Mouse (Mus musculus): ENCODE measurements at regions not wholly inside any gene's neighbourhood (a gene's known extent, or its start where the extent isn't known, plus 50 kb on each side); places are given as distances from the start of the nearest gene placed in this dataset.

- Histone ChIP-seq H3K4me3 (ENCODE audit: low read depth, low read length) (no peak overlapping the region), H3K36me3 (ENCODE audit: control insufficient read depth, insufficient read depth, low read length) (no peaks in the 10 kb centered on the region), H3K4me2 (ENCODE audit: low read depth, low read length, severe bottlenecking) (no peak overlapping the region), H3K27ac (ENCODE audit: low read depth, low read length) (no peak overlapping the region), H3K9ac (ENCODE audit: low read length) (no peak overlapping the region), H3K4me1 (replicated peaks; ENCODE audit: control insufficient read depth, insufficient read depth, low read length) (no peaks in the 10 kb centered on the region), H3K9me3 (ENCODE audit: control insufficient read depth, low read length) (no peaks in the 10 kb centered on the region), H3K27me3 (ENCODE audit: control insufficient read depth, insufficient read depth, low read length) (no peaks in the 10 kb centered on the region)
- WGBS: 85% methylated on average over 3 of the region's 3 CpGs
- ATAC-seq (replicated peaks; ENCODE audit: low FRiP score) (no peak), DNase-seq (ENCODE audit: low spot score) (no peak)
These were observed 143.4 kb upstream of the F930015N05Rik start for GRCm38 (mm10) chr11:64579826-64580225.

DNA sequence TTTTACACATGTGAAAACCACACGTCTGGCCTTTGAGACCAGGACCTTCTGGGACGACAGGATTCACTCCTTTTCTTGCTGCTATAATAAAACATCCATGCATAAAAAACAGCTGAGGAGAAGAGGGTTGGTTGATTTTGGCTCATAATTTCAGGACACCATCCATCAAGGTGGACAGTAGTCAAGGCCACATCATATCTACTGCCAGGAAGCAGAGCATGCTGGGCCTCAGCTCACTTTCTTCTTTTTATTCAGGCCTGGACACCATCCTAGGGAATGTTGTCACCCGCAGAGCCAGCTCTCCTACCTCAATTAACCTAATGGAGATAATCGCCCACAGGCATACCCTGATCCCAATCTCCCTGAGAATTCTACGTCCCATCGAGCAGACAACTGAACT is 149.6 kb upstream of the F930015N05Rik start:
- Histone ChIP-seq H3K27ac (ENCODE audit: low read depth, low read length) (no peak overlapping the region), H3K4me2 (ENCODE audit: low read depth, low read length, severe bottlenecking) (no peak overlapping the region), H3K27me3 (ENCODE audit: control insufficient read depth, insufficient read depth, low read length) (no peaks in the 10 kb centered on the region), H3K4me3 (ENCODE audit: low read depth, low read length) (no peak overlapping the region), H3K9me3 (ENCODE audit: control insufficient read depth, low read length) (no peaks in the 10 kb centered on the region), H3K9ac (ENCODE audit: low read length) (no peak overlapping the region), H3K36me3 (ENCODE audit: control insufficient read depth, insufficient read depth, low read length) (no peaks in the 10 kb centered on the region), H3K4me1 (replicated peaks; ENCODE audit: control insufficient read depth, insufficient read depth, low read length) (peaks cover 4% of the 10 kb centered on the region; the same call in 1 of the 2 replicates)
- DNase-seq (ENCODE audit: low spot score) (no peak), ATAC-seq (replicated peaks; ENCODE audit: low FRiP score) (no peak)
- WGBS: 74% methylated on average over 6 of the region's 6 CpGs

- H3K27ac ChIP-seq (ENCODE audit: low read depth, low read length): no peak overlapping the region
- 72% methylated on average over 7 of the region's 7 CpGs for WGBS
These were observed 150.7 kb upstream of the F930015N05Rik start for GRCm38 (mm10) chr11:64587034-64587710.

DNA sequence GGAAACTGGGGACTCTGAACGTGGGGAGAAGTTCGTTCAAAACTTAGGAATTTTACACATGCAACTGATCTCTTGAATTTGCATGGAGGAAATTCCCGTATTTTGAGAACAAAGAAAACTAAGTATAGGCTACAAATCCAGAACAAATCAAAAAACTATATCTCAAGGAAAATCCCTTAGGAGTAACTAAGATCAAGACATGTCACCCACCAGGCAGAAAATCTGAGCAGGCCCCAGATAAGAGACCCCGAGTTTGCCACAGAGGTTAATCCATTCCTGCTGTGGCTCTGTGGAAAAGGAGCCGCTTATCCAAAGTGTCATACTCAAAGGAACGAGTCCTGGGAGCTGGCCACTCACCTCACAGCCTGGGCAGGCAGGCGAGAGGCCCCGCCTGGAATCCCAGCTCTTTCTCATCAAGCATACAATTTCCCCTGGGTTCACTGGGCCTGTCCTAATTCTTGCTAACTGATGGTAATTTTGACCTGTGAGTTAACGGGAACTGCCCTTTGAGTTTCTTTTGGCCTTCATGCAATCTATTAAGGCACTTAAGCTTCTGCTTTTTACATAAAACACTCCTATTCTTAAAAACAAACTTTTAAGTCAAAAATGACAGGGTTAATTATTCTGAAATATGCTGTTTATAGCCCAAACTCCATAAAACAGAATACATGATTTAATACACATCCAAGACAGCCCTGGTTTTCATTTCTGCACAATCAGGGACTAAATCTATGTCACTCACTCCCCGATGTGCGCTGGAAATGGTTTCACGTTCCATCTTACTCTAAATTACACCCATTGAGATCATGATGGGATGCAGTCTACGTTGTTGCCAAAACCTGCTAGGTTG is 151.5 kb upstream of the F930015N05Rik start:
- Histone ChIP-seq H3K9me3 (ENCODE audit: control insufficient read depth, low read length) (no peaks in the 10 kb centered on the region), H3K27me3 (ENCODE audit: control insufficient read depth, insufficient read depth, low read length) (no peaks in the 10 kb centered on the region), H3K27ac (ENCODE audit: low read depth, low read length) (no peak overlapping the region), H3K36me3 (ENCODE audit: control insufficient read depth, insufficient read depth, low read length) (no peaks in the 10 kb centered on the region), H3K4me2 (ENCODE audit: low read depth, low read length, severe bottlenecking) (no peak overlapping the region), H3K9ac (ENCODE audit: low read length) (no peak overlapping the region), H3K4me1 (replicated peaks; ENCODE audit: control insufficient read depth, insufficient read depth, low read length) (peaks cover 4% of the 10 kb centered on the region; the same call in 1 of the 2 replicates), H3K4me3 (ENCODE audit: low read depth, low read length) (no peak overlapping the region)
- DNase-seq (ENCODE audit: low spot score): peak; percentile 55
- 36% methylated on average over 13 of the region's 13 CpGs for WGBS
- ATAC-seq (replicated peaks; ENCODE audit: low FRiP score): no peak

More at GRCm38 (mm10) chr11:64587034-64587710, 150.7 kb upstream of the F930015N05Rik start:
- DNase-seq (ENCODE audit: low spot score) (no peak), ATAC-seq (replicated peaks; ENCODE audit: low FRiP score) (no peak)
- Histone ChIP-seq H3K9ac (ENCODE audit: low read length) (no peak overlapping the region), H3K4me2 (ENCODE audit: low read depth, low read length, severe bottlenecking) (no peak overlapping the region), H3K36me3 (ENCODE audit: control insufficient read depth, insufficient read depth, low read length) (no peaks in the 10 kb centered on the region), H3K9me3 (ENCODE audit: control insufficient read depth, low read length) (no peaks in the 10 kb centered on the region), H3K27me3 (ENCODE audit: control insufficient read depth, insufficient read depth, low read length) (no peaks in the 10 kb centered on the region), H3K4me1 (replicated peaks; ENCODE audit: control insufficient read depth, insufficient read depth, low read length) (peaks cover 4% of the 10 kb centered on the region; the same call in 1 of the 2 replicates), H3K4me3 (ENCODE audit: low read depth, low read length) (no peak overlapping the region)

- Histone ChIP-seq H3K9ac (ENCODE audit: low read length) (no peak overlapping the region), H3K4me3 (ENCODE audit: low read depth, low read length) (no peak overlapping the region), H3K27ac (ENCODE audit: low read depth, low read length) (no peak overlapping the region), H3K27me3 (ENCODE audit: control insufficient read depth, insufficient read depth, low read length) (no peaks in the 10 kb centered on the region), H3K4me2 (ENCODE audit: low read depth, low read length, severe bottlenecking) (no peak overlapping the region), H3K9me3 (ENCODE audit: control insufficient read depth, low read length) (no peaks in the 10 kb centered on the region), H3K36me3 (ENCODE audit: control insufficient read depth, insufficient read depth, low read length) (no peaks in the 10 kb centered on the region), H3K4me1 (replicated peaks; ENCODE audit: control insufficient read depth, insufficient read depth, low read length) (peaks cover 4% of the 10 kb centered on the region; the same call in 1 of the 2 replicates)
- no peak for DNase-seq (ENCODE audit: low spot score)
- 59% methylated on average over 6 of the region's 6 CpGs for WGBS
- ATAC-seq (replicated peaks; ENCODE audit: low FRiP score): no peak
These were observed 152.1 kb upstream of the F930015N05Rik start for GRCm38 (mm10) chr11:64588601-64588989.

DNA sequence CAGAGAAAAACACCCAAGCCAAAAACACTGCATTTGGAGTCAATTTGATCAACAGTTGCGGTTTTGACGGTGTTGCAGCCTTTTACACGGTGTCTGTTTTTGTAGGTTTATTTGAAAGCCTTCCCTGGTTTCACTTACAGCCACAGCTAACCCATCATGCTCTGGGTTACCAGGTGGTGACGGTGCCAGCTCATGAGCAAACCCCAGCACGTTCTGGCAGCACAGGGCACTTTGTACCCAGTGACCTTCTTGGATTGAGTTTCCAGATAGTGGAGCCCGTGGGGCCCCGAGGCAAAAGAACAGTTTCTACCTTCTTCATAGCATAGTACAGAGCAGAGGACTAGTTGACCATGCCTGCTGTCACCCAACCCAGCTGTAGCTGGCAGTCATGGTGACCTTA is 152.6 kb upstream of the F930015N05Rik start:
- peaks cover 4% of the 10 kb centered on the region; the same call in 1 of the 2 replicates for H3K4me1 ChIP-seq (replicated peaks; ENCODE audit: control insufficient read depth, insufficient read depth, low read length)
- H3K4me3 ChIP-seq (ENCODE audit: low read depth, low read length): no peak overlapping the region
- H3K9me3 ChIP-seq (ENCODE audit: control insufficient read depth, low read length): no peaks in the 10 kb centered on the region
- 81% methylated on average over 7 of the region's 7 CpGs for WGBS
- DNase-seq (ENCODE audit: low spot score): no peak
- no peaks in the 10 kb centered on the region for H3K27me3 ChIP-seq (ENCODE audit: control insufficient read depth, insufficient read depth, low read length)
- H3K36me3 ChIP-seq (ENCODE audit: control insufficient read depth, insufficient read depth, low read length): no peaks in the 10 kb centered on the region
- H3K27ac ChIP-seq (ENCODE audit: low read depth, low read length): no peak overlapping the region
- no peak overlapping the region for H3K9ac ChIP-seq (ENCODE audit: low read length)
- H3K4me2 ChIP-seq (ENCODE audit: low read depth, low read length, severe bottlenecking): no peak overlapping the region
- no peak for ATAC-seq (replicated peaks; ENCODE audit: low FRiP score)

DNA sequence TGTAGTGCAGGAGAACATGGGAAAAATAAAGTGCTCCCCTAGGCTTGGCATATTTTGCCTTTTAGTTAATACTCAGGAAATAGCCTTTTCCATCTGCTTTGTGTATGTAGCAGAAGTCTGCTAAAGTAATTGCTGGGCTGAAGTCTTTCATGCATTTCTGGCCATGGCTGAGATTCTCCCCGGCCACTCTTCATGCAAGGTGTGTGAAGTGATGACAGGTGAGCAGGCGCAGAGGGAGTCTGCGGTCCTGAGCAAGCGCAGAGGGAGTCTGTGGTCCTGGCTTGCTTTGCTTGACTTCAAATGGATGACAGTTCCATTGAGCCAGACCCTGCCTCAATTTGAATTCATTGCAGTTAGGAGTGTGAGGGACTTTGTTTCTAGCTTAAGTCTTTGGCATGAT is 153.6 kb upstream of the F930015N05Rik start:
- DNase-seq (ENCODE audit: low spot score) (no peak), ATAC-seq (replicated peaks; ENCODE audit: low FRiP score) (no peak)
- Histone ChIP-seq H3K9me3 (ENCODE audit: control insufficient read depth, low read length) (no peaks in the 10 kb centered on the region), H3K27me3 (ENCODE audit: control insufficient read depth, insufficient read depth, low read length) (no peaks in the 10 kb centered on the region), H3K4me3 (ENCODE audit: low read depth, low read length) (no peak overlapping the region), H3K36me3 (ENCODE audit: control insufficient read depth, insufficient read depth, low read length) (no peaks in the 10 kb centered on the region), H3K9ac (ENCODE audit: low read length) (no peak overlapping the region), H3K4me2 (ENCODE audit: low read depth, low read length, severe bottlenecking) (no peak overlapping the region), H3K4me1 (replicated peaks; ENCODE audit: control insufficient read depth, insufficient read depth, low read length) (peaks cover 4% of the 10 kb centered on the region; the same call in 1 of the 2 replicates), H3K27ac (ENCODE audit: low read depth, low read length) (no peak overlapping the region)
- 94% methylated on average over 4 of the region's 4 CpGs for WGBS

- H3K9ac ChIP-seq (ENCODE audit: low read length): no peak overlapping the region
- H3K4me2 ChIP-seq (ENCODE audit: low read depth, low read length, severe bottlenecking): no peak overlapping the region
- ATAC-seq (replicated peaks; ENCODE audit: low FRiP score) (no peak), DNase-seq (ENCODE audit: low spot score) (no peak)
- WGBS: 93% methylated on average over 2 of the region's 2 CpGs
- H3K9me3 ChIP-seq (ENCODE audit: control insufficient read depth, low read length): no peaks in the 10 kb centered on the region
- no peaks in the 10 kb centered on the region; the same call in 1 of the 2 replicates for H3K27me3 ChIP-seq (ENCODE audit: control insufficient read depth, insufficient read depth, low read length)
- peaks cover 4% of the 10 kb centered on the region; the same call in 1 of the 2 replicates for H3K4me1 ChIP-seq (replicated peaks; ENCODE audit: control insufficient read depth, insufficient read depth, low read length)
- no peak overlapping the region for H3K4me3 ChIP-seq (ENCODE audit: low read depth, low read length)
- no peak overlapping the region for H3K27ac ChIP-seq (ENCODE audit: low read depth, low read length)
- H3K36me3 ChIP-seq (ENCODE audit: control insufficient read depth, insufficient read depth, low read length): no peaks in the 10 kb centered on the region
These were observed 155.8 kb upstream of the F930015N05Rik start for GRCm38 (mm10) chr11:64592253-64592652.

Data from forebrain, embryonic 11.5 days (tissue).